Mouse (Mus musculus) retina, adult 2 months (tissue): Measurements from ENCODE around the gene Tmem160.

Source experiments
- DNase-seq: peaks from one replicate; pipeline ENCODE4 v3.0.0-alpha.2; 2012; ENCODE audit warnings: low read depth, low spot score

The Tmem160 gene

GRCm38 (mm10) chr7:16452587-16453073, at the start of gene Tmem160:
Tmem160 (plus strand) TSS chr7:16452779.
- DNase-seq: peak; percentile 75

GRCm38 (mm10) chr7:16402968-16403948, 49.3 kb upstream of the Tmem160 start:
- DNase-seq: no peak

- no peak for DNase-seq
These were observed 48.1 kb upstream of the Tmem160 start for GRCm38 (mm10) chr7:16404315-16405072.

- no peak for DNase-seq
These were observed 47.5 kb upstream of the Tmem160 start for GRCm38 (mm10) chr7:16405073-16405455.

GRCm38 (mm10) chr7:16405516-16406351, 46.8 kb upstream of the Tmem160 start:
- no peak for DNase-seq

GRCm38 (mm10) chr7:16406978-16407377, 45.6 kb upstream of the Tmem160 start:
- DNase-seq: no peak

- DNase-seq: no peak
These were observed 41.5 kb upstream of the Tmem160 start for GRCm38 (mm10) chr7:16411100-16411499.

- DNase-seq: no peak
These were observed 40.2 kb upstream of the Tmem160 start for GRCm38 (mm10) chr7:16412220-16412896.

GRCm38 (mm10) chr7:16412930-16413329, 39.6 kb upstream of the Tmem160 start:
- DNase-seq: peak; percentile 65

- DNase-seq: no peak
These were observed 37.2 kb upstream of the Tmem160 start for GRCm38 (mm10) chr7:16415426-16415825.

- DNase-seq: no peak
These were observed 35.3 kb upstream of the Tmem160 start for GRCm38 (mm10) chr7:16417141-16417771.

GRCm38 (mm10) chr7:16418713-16419112, 33.9 kb upstream of the Tmem160 start:
- DNase-seq: no peak

GRCm38 (mm10) chr7:16420493-16421118, 32.0 kb upstream of the Tmem160 start:
- DNase-seq: no peak

GRCm38 (mm10) chr7:16422222-16422856, 30.2 kb upstream of the Tmem160 start:
- no peak for DNase-seq

- DNase-seq: no peak
These were observed 28.8 kb upstream of the Tmem160 start for GRCm38 (mm10) chr7:16423731-16424130.

- DNase-seq: no peak
These were observed 26.9 kb upstream of the Tmem160 start for GRCm38 (mm10) chr7:16425721-16426120.

- DNase-seq: peak; percentile 61
These were observed 26.4 kb upstream of the Tmem160 start for GRCm38 (mm10) chr7:16426129-16426729.

GRCm38 (mm10) chr7:16433352-16433971, 19.1 kb upstream of the Tmem160 start:
- no peak for DNase-seq
